Mouse (Mus musculus) embryonic facial prominence, embryonic 10.5 days (tissue): ENCODE results near the gene Ppig. TPM values are rescaled to one million over a fixed set of nuclear protein-coding genes. Genes with fewer than 3 reads are reported as not detected.
A peak's percentile ranks its signal among the peaks of the same experiment; 100 is the strongest.
"Not testable (repeated sequence)": the region's sequence is repeated elsewhere in the genome, so short reads cannot be mapped to it uniquely, and the experiment has no call there.

Source experiments
- DNase-seq: peaks from one replicate; pipeline ENCODE4 v3.0.0-alpha.2; 2017; ENCODE audit warnings: low spot score
- H3K27ac ChIP-seq: fragments of 300-500 bp; sonication (generic); replicated peaks from 2 replicates; pipeline ENCODE4 v1.5.1; 2016; ENCODE audit warnings: mild to moderate bottlenecking
- H3K27me3 ChIP-seq: fragments of 300-500 bp; sonication (generic); replicated peaks from 2 replicates; pipeline ENCODE4 v1.6.1; 2016; ENCODE audit warnings: low read depth, mild to moderate bottlenecking; ENCODE audit not compliant: poor library complexity, severe bottlenecking
- H3K36me3 ChIP-seq: fragments of 300-500 bp; sonication (generic); replicated peaks from 2 replicates; pipeline ENCODE4 v1.6.1; 2016; ENCODE audit warnings: mild to moderate bottlenecking, moderate library complexity
- H3K4me1 ChIP-seq: fragments of 300-500 bp; sonication (generic); 2 replicates; pipeline ENCODE4 v1.6.1; 2016
- H3K4me3 ChIP-seq: fragments of 300-500 bp; sonication (generic); 2 replicates; pipeline ENCODE4 v1.5.1; 2016; ENCODE audit warnings: mild to moderate bottlenecking, moderate library complexity
- H3K9me3 ChIP-seq: fragments of 300-500 bp; sonication (generic); 2 replicates; pipeline ENCODE4 v1.6.1; 2016; ENCODE audit warnings: mild to moderate bottlenecking
- WGBS: fragments of 180-500 bp; shearing (Covaris S2); methylation state at CpG from one replicate; pipeline ENCODE4 v1.1.7; 2016; 5-methylcytosine and 5-hydroxymethylcytosine counted together
- polyA plus RNA-seq: library from polyadenylated mRNA; unstranded; fragments of >200 nt; fragmentation: Nextera tagmentation; extraction: Ambion mirVana; gene quantifications from 2 replicates; pipeline ENCODE4 v1.2.1, GENCODE M21; 2016

Ppig gene
- polyA plus RNA-seq: 131 and 145 TPM in 2 replicates

DNA sequence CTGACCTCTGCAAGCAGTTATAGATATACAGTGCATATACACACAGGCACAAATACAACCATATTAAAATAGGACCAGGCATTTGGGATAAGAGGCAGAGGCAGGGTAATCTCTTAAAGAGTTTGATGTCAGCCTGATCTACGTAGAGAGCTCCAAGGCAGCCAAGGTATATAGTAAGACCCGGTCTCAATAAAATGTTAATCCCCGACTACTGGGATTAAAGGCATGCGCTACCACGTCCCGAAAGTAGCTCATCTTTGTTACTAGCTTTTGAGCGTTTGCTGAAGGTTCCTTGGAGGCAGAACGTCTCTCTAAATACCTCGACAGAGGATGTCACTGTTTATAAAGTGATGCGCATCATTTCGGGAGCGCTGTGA lies at the start of gene Ppig:
Ppig (plus strand) TSS at position 273 of the 377 bp plus-strand sequence.
- H3K27ac ChIP-seq: peak within 1 kb of the TSS; percentile 97
- DNase-seq: no peak
- H3K9me3 ChIP-seq: no peaks in the 10 kb centered on the region
- H3K4me1 ChIP-seq: peaks cover 15% of the 10 kb centered on the region
- 5% methylated on average over 12 of the region's 12 CpGs for WGBS
- H3K27me3 ChIP-seq: no peaks in the 10 kb centered on the region
- H3K4me3 ChIP-seq: peak within 1 kb of the TSS; percentile 97
- no peaks in the 10 kb centered on the region; the same call in 1 of the 2 replicates for H3K36me3 ChIP-seq

DNA sequence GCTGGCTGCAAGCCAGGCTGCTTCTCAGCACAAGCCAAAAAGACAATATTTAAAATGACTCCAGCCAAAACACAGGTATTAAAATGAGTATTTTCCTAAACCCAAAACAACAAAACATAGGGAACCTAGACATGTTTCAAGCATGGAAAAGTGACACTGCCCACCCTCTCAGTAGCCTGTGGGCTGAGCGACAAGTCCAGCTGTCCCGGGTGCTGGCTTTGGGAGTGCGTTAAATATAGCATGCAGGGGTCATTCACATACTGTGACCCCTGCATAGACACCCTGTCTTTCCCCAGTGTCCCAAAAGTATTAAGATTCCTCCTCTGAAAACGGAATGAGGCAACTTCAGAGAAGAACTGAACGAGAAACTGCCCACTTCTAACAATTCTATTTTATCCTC lies 48.6 kb upstream of the Ppig start:
- Histone ChIP-seq H3K4me3 (no peak overlapping the region), H3K36me3 (0 out of 2 replicates have a peak, but pooled peaks cover 12% of the 10 kb centered on the region), H3K27ac (no peak overlapping the region), H3K9me3 (no peaks in the 10 kb centered on the region), H3K27me3 (no peaks in the 10 kb centered on the region), H3K4me1 (no peaks in the 10 kb centered on the region)
- DNase-seq: no peak
- WGBS: 72% methylated on average over 5 of the region's 5 CpGs

DNA sequence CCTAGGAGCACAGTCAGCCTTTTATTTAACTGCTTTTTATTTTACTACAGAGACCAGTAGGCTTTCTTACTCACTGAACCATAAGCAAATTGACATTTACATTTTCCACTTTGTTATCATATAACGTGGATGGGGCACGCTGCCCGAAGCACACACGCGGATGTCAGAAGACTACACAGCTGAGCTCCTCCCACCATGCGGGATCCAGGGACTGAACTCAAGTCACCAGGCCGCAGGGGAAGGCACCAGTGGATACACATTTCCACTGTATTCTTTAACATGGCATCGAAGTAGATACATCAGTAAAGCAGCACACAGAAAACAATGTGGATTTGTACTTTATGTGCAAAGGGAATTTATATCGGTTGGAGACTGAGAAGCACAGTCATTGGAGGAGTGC lies 47.1 kb upstream of the Ppig start:
- no peaks in the 10 kb centered on the region for H3K9me3 ChIP-seq
- H3K4me3 ChIP-seq: no peak overlapping the region
- H3K4me1 ChIP-seq: no peaks in the 10 kb centered on the region
- peaks cover 23% of the 10 kb centered on the region for H3K36me3 ChIP-seq
- no peaks in the 10 kb centered on the region for H3K27me3 ChIP-seq
- H3K27ac ChIP-seq: no peak overlapping the region
- no peak for DNase-seq
- WGBS: 89% methylated on average over 9 of the region's 9 CpGs

DNA sequence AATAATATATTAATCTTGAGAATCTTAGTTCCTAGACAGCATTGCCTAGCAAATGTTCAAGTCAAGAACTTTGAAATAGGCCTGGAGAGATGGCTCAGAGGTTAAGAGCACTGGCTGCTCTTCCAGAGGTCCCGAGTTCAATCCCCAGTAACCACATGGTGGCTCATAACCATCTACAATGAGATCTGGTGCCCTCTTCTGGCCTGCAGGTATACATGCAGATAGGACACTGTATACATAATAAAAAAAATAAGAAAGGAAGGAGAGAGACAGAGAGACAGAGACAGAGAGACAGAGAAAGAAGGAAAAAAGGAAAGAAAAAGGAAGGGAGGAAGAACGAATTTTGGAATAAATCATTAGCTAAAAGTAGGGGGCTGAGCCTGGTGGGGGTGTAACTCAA lies 45.6 kb upstream of the Ppig start:
- Histone ChIP-seq H3K9me3 (no peaks in the 10 kb centered on the region), H3K27me3 (no peaks in the 10 kb centered on the region), H3K36me3 (peaks cover 15% of the 10 kb centered on the region), H3K4me1 (no peaks in the 10 kb centered on the region), H3K27ac (no peak overlapping the region), H3K4me3 (no peak overlapping the region)
- no peak for DNase-seq
- 60% methylated on average over 2 of the region's 2 CpGs for WGBS

DNA sequence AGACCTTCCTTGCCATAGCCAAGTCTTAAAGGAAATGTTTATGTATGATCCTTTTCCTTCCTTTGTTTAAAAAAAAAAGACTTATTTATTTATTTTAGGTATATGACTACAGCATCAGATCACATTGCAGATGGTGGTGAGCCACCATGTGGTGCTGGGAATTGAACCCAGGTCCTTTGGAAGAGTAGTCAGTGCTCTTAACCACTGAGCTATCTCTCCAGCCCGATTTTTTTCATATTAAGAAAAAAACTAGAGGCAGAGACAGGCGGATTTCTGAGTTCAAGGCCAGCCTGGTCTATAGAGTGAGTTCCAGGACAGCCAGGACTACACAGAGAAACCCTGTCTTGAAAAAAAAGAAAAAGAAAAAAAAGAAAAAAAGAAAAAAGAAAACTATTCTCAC lies 45.1 kb upstream of the Ppig start:
- not testable (repeated sequence) for H3K27me3 ChIP-seq, DNase-seq, H3K4me1 ChIP-seq, H3K4me3 ChIP-seq, H3K9me3 ChIP-seq, H3K27ac ChIP-seq
- 85% methylated on average over 2 of the region's 2 CpGs for WGBS
- H3K36me3 ChIP-seq: peaks cover 15% of the 10 kb centered on the region

DNA sequence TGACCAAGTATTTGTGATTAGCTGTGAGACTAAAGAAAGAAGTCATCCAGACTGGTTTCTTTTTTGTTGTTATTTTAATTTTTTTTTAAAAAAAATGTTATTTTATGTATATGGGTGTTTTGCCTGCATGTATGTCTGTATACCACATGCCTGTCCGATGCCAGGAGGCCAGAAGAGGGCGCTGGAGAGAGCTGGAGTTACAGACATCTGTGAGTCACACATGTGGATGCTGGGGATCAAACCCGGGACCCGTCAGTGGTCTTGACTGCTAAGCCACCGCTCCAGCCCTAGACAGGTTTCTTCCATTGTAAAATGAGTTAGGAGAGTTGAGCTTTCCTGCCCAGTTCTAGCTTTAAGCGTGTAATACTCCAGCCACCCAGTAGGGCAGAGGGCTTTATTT lies 42.4 kb upstream of the Ppig start:
- WGBS: 59% methylated on average over 6 of the region's 6 CpGs
- no peaks in the 10 kb centered on the region for H3K27me3 ChIP-seq
- no peaks in the 10 kb centered on the region for H3K9me3 ChIP-seq
- H3K4me1 ChIP-seq: no peaks in the 10 kb centered on the region
- no peak overlapping the region for H3K4me3 ChIP-seq
- no peak for DNase-seq
- no peak overlapping the region for H3K27ac ChIP-seq
- H3K36me3 ChIP-seq: peaks cover 23% of the 10 kb centered on the region

DNA sequence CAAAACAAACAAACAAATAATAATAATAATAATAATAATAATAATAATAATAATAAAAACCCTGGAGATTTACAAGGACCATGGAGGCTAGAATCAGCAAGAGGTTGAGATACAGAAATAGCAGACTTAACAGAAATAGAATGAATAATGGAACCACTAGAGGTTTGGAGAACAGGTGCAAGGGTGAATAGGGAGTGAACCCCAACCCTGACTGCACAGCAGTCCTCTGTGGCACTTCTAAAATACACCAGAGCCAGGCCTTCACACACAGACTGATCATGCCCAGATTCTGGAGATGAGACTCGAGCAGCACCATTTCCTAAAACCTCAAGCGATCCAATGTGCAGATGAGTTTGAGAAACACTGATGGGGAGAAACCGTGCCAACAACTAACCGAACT lies 40.4 kb upstream of the Ppig start:
- WGBS: 90% methylated on average over 4 of the region's 4 CpGs
- no peaks in the 10 kb centered on the region for H3K9me3 ChIP-seq
- H3K27me3 ChIP-seq: no peaks in the 10 kb centered on the region
- H3K27ac ChIP-seq: no peak overlapping the region
- H3K36me3 ChIP-seq: peaks cover 34% of the 10 kb centered on the region
- no peaks in the 10 kb centered on the region for H3K4me1 ChIP-seq
- DNase-seq: no peak
- H3K4me3 ChIP-seq: no peak overlapping the region

DNA sequence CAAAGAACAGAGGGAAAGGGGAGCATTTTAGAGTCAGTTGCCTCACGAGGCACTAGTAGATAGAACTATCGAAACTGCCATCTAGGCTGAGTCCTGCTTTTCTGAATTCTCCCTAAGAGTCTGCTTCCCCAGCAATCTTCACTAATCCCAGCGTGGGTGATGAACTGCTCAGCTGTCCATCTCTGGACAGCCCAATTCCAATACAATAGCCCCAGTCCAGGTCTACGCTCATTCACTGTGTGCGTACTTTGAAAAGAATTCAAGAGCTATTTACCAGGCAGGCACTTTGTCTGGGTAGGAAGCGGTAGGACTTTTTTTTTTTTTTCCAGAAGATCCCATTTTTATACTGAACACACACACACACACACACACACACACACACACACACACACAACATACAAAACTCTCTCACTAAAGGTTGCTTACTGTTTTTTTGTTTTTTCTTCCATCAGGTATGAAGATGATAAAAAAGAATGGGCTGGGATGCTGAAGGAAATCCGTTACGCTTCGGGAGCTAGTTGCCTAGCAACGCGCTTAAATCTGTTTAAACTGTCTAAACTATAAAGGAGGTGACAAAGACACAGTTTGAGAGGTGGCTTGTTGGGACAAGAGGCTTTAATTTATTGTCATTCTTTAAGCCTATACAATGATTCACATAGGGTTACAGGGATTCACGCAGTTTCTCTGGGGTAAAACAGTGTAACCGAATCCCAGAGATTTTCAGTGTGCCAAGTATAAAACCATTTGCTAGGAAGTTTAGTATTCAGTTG lies 39.1 kb upstream of the Ppig start:
- no peak for DNase-seq
- Histone ChIP-seq H3K27me3 (no peaks in the 10 kb centered on the region), H3K27ac (no peak overlapping the region), H3K9me3 (no peaks in the 10 kb centered on the region), H3K4me3 (no peak overlapping the region), H3K36me3 (peaks cover 46% of the 10 kb centered on the region), H3K4me1 (no peaks in the 10 kb centered on the region)
- WGBS: 69% methylated on average over 13 of the region's 13 CpGs

DNA sequence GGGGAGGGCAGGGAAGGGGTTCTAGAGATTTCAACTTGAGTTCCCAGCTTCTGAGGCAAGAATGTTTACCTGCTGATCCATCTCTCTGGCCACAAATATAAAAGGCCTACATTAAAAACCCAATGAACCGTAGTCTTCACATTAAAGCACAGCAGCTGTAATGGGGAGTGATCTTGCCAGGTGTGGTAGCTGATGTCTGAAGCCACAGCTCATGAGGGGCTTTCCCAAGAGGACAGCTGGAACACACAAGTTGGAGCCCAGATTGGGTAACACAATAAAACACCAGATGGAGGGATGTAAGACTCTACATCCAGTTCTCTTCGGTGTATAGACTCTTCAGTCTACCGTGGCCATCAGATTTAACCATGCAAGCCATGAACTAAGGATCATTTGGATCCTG lies 37.9 kb upstream of the Ppig start:
- no peaks in the 10 kb centered on the region for H3K27me3 ChIP-seq
- WGBS: 92% methylated on average over 3 of the region's 3 CpGs

DNA sequence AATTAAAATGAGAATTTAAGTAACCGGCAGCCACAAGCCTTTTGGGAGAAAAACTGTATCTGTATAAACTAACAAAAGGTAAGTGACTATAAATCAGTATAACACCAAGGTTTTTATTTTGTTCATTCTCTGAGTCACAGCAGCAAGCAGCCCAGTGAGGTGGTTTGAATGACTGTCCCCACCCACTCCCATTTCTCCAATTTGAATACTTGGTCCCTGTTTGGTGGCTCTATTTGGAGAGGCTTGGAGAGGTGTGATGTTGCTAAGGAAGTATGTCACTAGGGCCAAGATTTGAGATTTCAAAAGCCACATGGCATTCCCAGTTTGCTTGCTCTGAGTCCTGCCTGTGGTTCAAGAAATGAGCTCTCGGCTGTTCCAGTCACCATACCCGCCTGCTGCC lies 32.1 kb upstream of the Ppig start:
- no peak for DNase-seq
- H3K9me3 ChIP-seq: no peaks in the 10 kb centered on the region
- H3K4me1 ChIP-seq: no peaks in the 10 kb centered on the region
- H3K27me3 ChIP-seq: no peaks in the 10 kb centered on the region
- H3K36me3 ChIP-seq: peaks cover 77% of the 10 kb centered on the region
- 98% methylated on average over 3 of the region's 3 CpGs for WGBS
- no peak overlapping the region for H3K27ac ChIP-seq
- H3K4me3 ChIP-seq: no peak overlapping the region

More for the DNA sequence above, 37.9 kb upstream of the Ppig start:
- no peak overlapping the region for H3K27ac ChIP-seq
- no peak for DNase-seq
- H3K4me1 ChIP-seq: no peaks in the 10 kb centered on the region
- peaks cover 52% of the 10 kb centered on the region for H3K36me3 ChIP-seq
- H3K4me3 ChIP-seq: no peak overlapping the region
- H3K9me3 ChIP-seq: no peaks in the 10 kb centered on the region

DNA sequence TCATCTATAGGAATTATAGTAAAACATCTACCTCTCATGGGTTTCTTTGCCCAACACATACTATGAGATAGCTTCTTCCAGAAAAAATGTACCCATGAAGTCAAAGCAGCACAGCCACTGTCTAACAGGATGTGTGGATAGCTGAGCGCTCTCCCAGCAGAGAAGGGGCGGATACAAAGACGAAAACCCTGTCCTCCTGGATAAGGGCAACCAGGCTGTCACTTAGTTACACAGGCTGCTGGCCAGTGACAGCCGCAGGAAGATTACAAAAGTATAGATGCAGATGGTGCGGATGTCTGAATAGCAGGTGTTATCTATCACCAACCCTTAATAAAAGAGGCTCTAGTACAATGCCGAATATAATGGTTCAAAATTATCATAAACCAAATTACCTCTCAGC lies 31.5 kb upstream of the Ppig start:
- 95% methylated on average over 6 of the region's 6 CpGs for WGBS
- H3K27me3 ChIP-seq: no peaks in the 10 kb centered on the region
- H3K9me3 ChIP-seq: no peaks in the 10 kb centered on the region
- no peak overlapping the region for H3K4me3 ChIP-seq
- H3K27ac ChIP-seq: no peak overlapping the region
- DNase-seq: no peak
- H3K36me3 ChIP-seq: peaks cover 74% of the 10 kb centered on the region
- no peaks in the 10 kb centered on the region for H3K4me1 ChIP-seq

DNA sequence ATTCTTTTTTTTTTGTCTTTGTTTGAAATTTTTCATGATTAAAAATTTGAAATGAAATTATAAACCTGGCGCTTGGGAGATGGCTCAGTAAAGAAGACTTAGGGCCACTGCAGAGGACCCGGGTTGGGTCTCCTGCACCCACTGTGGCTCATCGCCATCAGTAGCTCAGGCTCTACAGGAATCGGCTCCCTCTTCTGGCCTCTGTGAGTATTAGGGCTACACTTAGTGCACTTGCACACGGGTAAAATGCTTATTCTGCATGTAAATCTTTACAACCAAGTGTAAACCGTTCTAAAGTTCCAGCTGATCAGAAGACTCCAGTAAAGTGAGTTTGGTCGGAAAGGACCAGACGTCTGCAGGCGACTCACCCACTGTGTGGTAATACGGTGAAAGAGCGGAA lies 28.8 kb upstream of the Ppig start:
- no peak for DNase-seq
- Histone ChIP-seq H3K36me3 (peaks cover 63% of the 10 kb centered on the region), H3K4me3 (no peak overlapping the region), H3K27ac (no peak overlapping the region), H3K4me1 (no peaks in the 10 kb centered on the region), H3K9me3 (no peaks in the 10 kb centered on the region), H3K27me3 (no peaks in the 10 kb centered on the region)
- WGBS: 93% methylated on average over 11 of the region's 11 CpGs

DNA sequence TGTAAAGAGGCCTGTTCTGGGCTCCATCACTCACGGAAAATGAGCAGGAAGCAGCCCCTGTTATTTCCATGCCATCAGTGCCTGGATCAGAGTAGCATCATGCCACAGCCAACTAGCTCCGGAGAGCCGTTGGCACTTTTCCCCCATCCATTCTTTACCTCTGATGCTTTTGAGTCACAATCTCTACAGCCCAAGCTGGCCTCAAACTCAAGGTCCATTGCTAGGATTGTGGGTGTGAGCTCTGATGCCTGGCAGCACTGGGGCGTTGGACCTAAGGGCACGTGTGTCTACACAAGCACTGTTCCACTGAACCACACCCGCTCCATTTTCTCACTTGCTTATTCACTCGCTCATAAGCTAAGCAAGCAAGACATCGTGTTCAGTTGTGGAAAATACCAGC lies 21.9 kb upstream of the Ppig start:
- WGBS: 94% methylated on average over 8 of the region's 8 CpGs
- Histone ChIP-seq H3K9me3 (no peaks in the 10 kb centered on the region), H3K36me3 (peaks cover 67% of the 10 kb centered on the region), H3K27me3 (no peaks in the 10 kb centered on the region), H3K4me1 (no peaks in the 10 kb centered on the region), H3K27ac (no peak overlapping the region), H3K4me3 (no peak overlapping the region)
- no peak for DNase-seq
